Mouse (Mus musculus) CH12.LX (cell line): Measurements from ENCODE around the gene Nsmce1. TPM values are rescaled to one million over a fixed set of nuclear protein-coding genes. Genes with fewer than 3 reads are reported as not detected.

Experiments
- DNase-seq: peaks from one replicate; pipeline ENCODE4 v3.0.0-alpha.2; 2013; ENCODE audit errors: extremely low read depth
- H3K27ac ChIP-seq: 2 replicates; pipeline ENCODE4 v1.5.1; 2012; ENCODE audit warnings: low read depth, mild to moderate bottlenecking, control low read depth, moderate library complexity; ENCODE audit not compliant: insufficient read depth
- H3K27me3 ChIP-seq: replicated peaks from 2 replicates; pipeline ENCODE3; 2012; ENCODE audit warnings: inconsistent platforms
- H3K36me3 ChIP-seq, 2 experiments: replicated peaks in 1 of 2; 2 replicates each; pipeline versions ENCODE3 to v1.6.1; 2012; ENCODE audit warnings: inconsistent platforms in 1 of 2, low read length in 1 of 2, mild to moderate bottlenecking in 1 of 2, mixed read lengths in 1 of 2, moderate library complexity in 1 of 2; ENCODE audit not compliant: control insufficient read depth in 1 of 2, insufficient read depth in 1 of 2
- H3K4me1 ChIP-seq, 2 experiments: 2 replicates each; pipeline ENCODE4 v1.6.1; 2012; ENCODE audit warnings: inconsistent platforms in 1 of 2, moderate library complexity in 1 of 2; ENCODE audit not compliant: insufficient read depth in 2 of 2, control insufficient read depth in 1 of 2
- H3K4me2 ChIP-seq: 2 replicates; pipeline ENCODE4 v1.6.1; 2012; ENCODE audit warnings: low read depth, mild to moderate bottlenecking, control low read depth; ENCODE audit not compliant: poor library complexity, insufficient read depth, severe bottlenecking
- H3K4me3 ChIP-seq, 3 experiments: fragments of 150-350 bp in 1 of 3; sonication (generic) in 1 of 3; replicated peaks in 1 of 3; 2 replicates each; pipeline versions ENCODE3 to v1.5.1; 2011 to 2012; ENCODE audit warnings: low read depth in 2 of 3, low read length in 2 of 3, mild to moderate bottlenecking in 2 of 3, moderate library complexity in 2 of 3, control low read depth in 1 of 3, improper control_type of control experiment in 1 of 3, inconsistent platforms in 1 of 3, mixed read lengths in 1 of 3; ENCODE audit not compliant: poor library complexity in 1 of 3
- H3K79me2 ChIP-seq: replicated peaks from 2 replicates; pipeline ENCODE4 v1.6.1; 2012; ENCODE audit warnings: mild to moderate bottlenecking, moderate library complexity; ENCODE audit not compliant: control insufficient read depth, poor library complexity, insufficient read depth, severe bottlenecking; ENCODE audit errors: extremely low read depth
- H3K9ac ChIP-seq: 2 replicates; pipeline ENCODE4 v1.6.1; 2012; ENCODE audit warnings: low read depth, mild to moderate bottlenecking, control low read depth, moderate library complexity; ENCODE audit not compliant: insufficient read depth
- H3K9me3 ChIP-seq: replicated peaks from 2 replicates; pipeline ENCODE3; 2012; ENCODE audit warnings: low read length, inconsistent platforms, mixed read lengths
- CHD1 ChIP-seq: IDR thresholded peaks from 2 replicates; pipeline ENCODE4 v1.6.1; 2012; ENCODE audit warnings: low read depth, low read length, improper control_type of control experiment, inconsistent platforms
- E2F4 ChIP-seq: IDR thresholded peaks from 2 replicates; pipeline ENCODE4 v1.6.1; 2011; ENCODE audit warnings: low read depth, low read length, improper control_type of control experiment; ENCODE audit not compliant: insufficient replicate concordance
- ELF1 ChIP-seq: IDR thresholded peaks from 2 replicates; pipeline ENCODE4 v1.6.1; 2014; ENCODE audit warnings: low read depth, mild to moderate bottlenecking, inconsistent platforms, low read length, improper control_type of control experiment
- EP300 ChIP-seq: IDR thresholded peaks from 2 replicates; pipeline ENCODE4 v1.6.1; 2011; ENCODE audit warnings: low read length, improper control_type of control experiment
- ETS1 ChIP-seq: conservative IDR thresholded peaks from 2 replicates; pipeline ENCODE4 v1.6.1; 2012; ENCODE audit warnings: low read depth, mild to moderate bottlenecking, inconsistent platforms, low read length, improper control_type of control experiment, moderate library complexity
- JUN ChIP-seq: IDR thresholded peaks from 2 replicates; pipeline ENCODE4 v1.6.1; 2011; ENCODE audit warnings: low read depth, mild to moderate bottlenecking, low read length, improper control_type of control experiment, moderate library complexity; ENCODE audit not compliant: insufficient read depth
- MAX ChIP-seq: IDR thresholded peaks from 2 replicates; pipeline ENCODE4 v1.6.1; 2011; ENCODE audit warnings: low read length, improper control_type of control experiment
- MEF2A ChIP-seq: IDR thresholded peaks from 2 replicates; pipeline ENCODE4 v1.6.1; 2014; ENCODE audit warnings: low read depth, mild to moderate bottlenecking, inconsistent platforms, low read length, improper control_type of control experiment, borderline replicate concordance
- MXI1 ChIP-seq: IDR thresholded peaks from 2 replicates; pipeline ENCODE4 v1.6.1; 2011; ENCODE audit warnings: mild to moderate bottlenecking, low read depth, low read length, improper control_type of control experiment
- MYC ChIP-seq: IDR thresholded peaks from 2 replicates; pipeline ENCODE4 v1.6.1; 2011; ENCODE audit warnings: low read depth, mild to moderate bottlenecking, improper control_type of control experiment, low read length
- NRF1 ChIP-seq: IDR thresholded peaks from 2 replicates; pipeline ENCODE4 v1.6.1; 2014; ENCODE audit warnings: low read depth, mild to moderate bottlenecking, inconsistent platforms, low read length, improper control_type of control experiment, moderate library complexity
- PAX5 ChIP-seq: IDR thresholded peaks from 2 replicates; pipeline ENCODE4 v1.6.1; 2012; ENCODE audit warnings: low read length, inconsistent platforms, mixed read lengths
- POLR2A ChIP-seq: IDR thresholded peaks from 2 replicates; pipeline ENCODE4 v1.6.1; 2011; ENCODE audit warnings: low read depth, mild to moderate bottlenecking, improper control_type of control experiment, low read length
- RCOR1 ChIP-seq: conservative IDR thresholded peaks from 2 replicates; pipeline ENCODE4 v1.6.1; 2012; ENCODE audit warnings: low read depth, mild to moderate bottlenecking, inconsistent platforms, low read length, improper control_type of control experiment
- TBP ChIP-seq: conservative IDR thresholded peaks from 2 replicates; pipeline ENCODE4 v1.6.1; 2011; ENCODE audit warnings: low read depth, low read length, improper control_type of control experiment
- UBTF ChIP-seq: IDR thresholded peaks from 2 replicates; pipeline ENCODE4 v1.6.1; 2012; ENCODE audit warnings: low read depth, mild to moderate bottlenecking, inconsistent platforms, low read length, improper control_type of control experiment, moderate library complexity
- USF1 ChIP-seq: IDR thresholded peaks from 2 replicates; pipeline ENCODE4 v1.6.1; 2014; ENCODE audit warnings: low read depth, mild to moderate bottlenecking, inconsistent platforms, low read length, improper control_type of control experiment
- USF2 ChIP-seq: conservative IDR thresholded peaks from 2 replicates; pipeline ENCODE4 v1.6.1; 2011; ENCODE audit warnings: low read depth, low read length, improper control_type of control experiment
- ZC3H11A ChIP-seq: IDR thresholded peaks from 2 replicates; pipeline ENCODE4 v1.6.1; 2012; ENCODE audit warnings: low read depth, mild to moderate bottlenecking, inconsistent platforms, low read length, improper control_type of control experiment
- ZMIZ1 ChIP-seq: IDR thresholded peaks from 2 replicates; pipeline ENCODE4 v1.6.1; 2012; ENCODE audit warnings: low read depth, mild to moderate bottlenecking, inconsistent platforms, low read length, improper control_type of control experiment
- dilution Hi-C: fragments of 300-500 bp; cut with MboI; formaldehyde crosslinking; loops from 2 replicates; pipeline ENCODE4 v1.14.3; 2020; ENCODE audit warnings: low sequenced_read_pairs; ENCODE audit not compliant: extremely low pct_unique_long_range_greater_than_20kb, extremely low pct_ligation_motif_present
- in situ Hi-C: fragments of 300-500 bp; cut with MboI; formaldehyde crosslinking; loops from 3 replicates; pipeline ENCODE4 v1.14.3; 2019; ENCODE audit warnings: low sequenced_read_pairs, low pct_ligation_motif_present, low pct_unique_long_range_greater_than_20kb, mixed read lengths
- polyA plus RNA-seq: library from polyadenylated mRNA; unstranded; fragments of >175 nt; gene quantifications from 2 replicates; pipeline ENCODE4 v1.2.1, GENCODE M21; 2012; ENCODE audit warnings: low read depth; ENCODE audit not compliant: insufficient read length
- total RNA-seq, 2 experiments: library from RNA; depleted of rRNA; stranded (reverse); fragments of 300-350 nt in 1 of 2; fragments of >200 nt in 1 of 2; gene quantifications; 2 replicates each; pipeline ENCODE4 v1.2.3; 2012 to 2014

Nsmce1 gene
- total and polyA plus RNA-seq, 3 experiments, result 52.0 to 74.8 (median 61.9) TPM

- H3K36me3 ChIP-seq, result peaks cover 21 to 65% of the 10 kb centered on the region in 2 experiments
- in situ Hi-C loops, result loop anchor here (5.0 kb wide), 1 partner anchor 65 kb away; the partner anchor contains the start of gene Il4ra
- H3K4me3 ChIP-seq, result no peak overlapping the region
- peaks cover 9 to 29% of the 10 kb centered on the region in 2 experiments for H3K4me1 ChIP-seq
- TF ChIP-seq ZMIZ1 (no peak), ETS1 (no peak), ELF1 (no peak), USF1 (no peak), EP300 (no peak), MYC (no peak), MEF2A (no peak)
- TF ChIP-seq, all 38 proteins: peak for 0
- Histone ChIP-seq H3K27me3 (no peaks in the 10 kb centered on the region), H3K4me2 (no peak overlapping the region), H3K79me2 (no peaks in the 10 kb centered on the region), H3K9me3 (no peaks in the 10 kb centered on the region), H3K9ac (no peak overlapping the region), H3K27ac (no peak overlapping the region)
- no peak for DNase-seq
- dilution Hi-C loops, result no loop called here
Observed at GRCm38 (mm10) chr7:125487126-125487525, 4.3 kb downstream of the Nsmce1 start.

- Histone ChIP-seq H3K27me3 (no peaks in the 10 kb centered on the region), H3K9me3 (no peaks in the 10 kb centered on the region), H3K27ac (no peak overlapping the region), H3K36me3 (peaks cover 21 to 74% of the 10 kb centered on the region in 2 experiments), H3K4me2 (no peak overlapping the region), H3K79me2 (no peaks in the 10 kb centered on the region), H3K4me3 (no peak overlapping the region), H3K9ac (no peak overlapping the region), H3K4me1 (peaks cover 9 to 25% of the 10 kb centered on the region in 2 experiments)
- dilution Hi-C loops (no loop called here), in situ Hi-C loops (loop anchor here (5.0 kb wide), 1 partner anchor 66 kb away; the partner anchor contains the start of gene Il4ra)
- DNase-seq, result no peak
- no peak for TF ChIP-seq POLR2A
- TF ChIP-seq RCOR1, result no peak
- no peak for TF ChIP-seq E2F4
- no peak for TF ChIP-seq ETS1
- TF ChIP-seq JUN, result no peak
- no peak for TF ChIP-seq NRF1
- no peak for TF ChIP-seq USF2
- TF ChIP-seq USF1, result no peak
- no peak for TF ChIP-seq CHD1
- TF ChIP-seq MXI1, result no peak
- no peak for TF ChIP-seq ZC3H11A
- no peak for TF ChIP-seq MAX
- no peak for TF ChIP-seq TBP
- no peak for TF ChIP-seq PAX5
- TF ChIP-seq UBTF, result no peak
Observed at GRCm38 (mm10) chr7:125486121-125486630, 5.2 kb downstream of the Nsmce1 start.
